Mouse (Mus musculus) heart, adult 2 months (tissue): Measurements from ENCODE around the gene Cpb2. TPM values are rescaled to one million over a fixed set of nuclear protein-coding genes. Genes with fewer than 3 reads are reported as not detected.

Source experiments
- DNase-seq, 2 experiments: peaks; one replicate each; pipeline ENCODE4 v3.0.0; 2021
- H3K27ac ChIP-seq: fragments of 200-600 bp; 2 replicates; pipeline ENCODE4 v1.8.1; 2022
- H3K27me3 ChIP-seq: fragments of 200-500 bp; 2 replicates; pipeline ENCODE4 v1.6.1; 2012; ENCODE audit warnings: mild to moderate bottlenecking, low read length, inconsistent platforms, mixed read lengths; ENCODE audit not compliant: control insufficient read depth, insufficient read depth
- H3K36me3 ChIP-seq: fragments of 200-500 bp; 2 replicates; pipeline ENCODE4 v1.6.1; 2012; ENCODE audit warnings: low read length, inconsistent platforms; ENCODE audit not compliant: control insufficient read depth, insufficient read depth
- H3K4me1 ChIP-seq: fragments of 200-500 bp; 2 replicates; pipeline ENCODE4 v1.6.1; 2011; ENCODE audit warnings: low read length; ENCODE audit not compliant: control insufficient read depth, insufficient read depth
- H3K4me3 ChIP-seq: fragments of 200-600 bp; 2 replicates; pipeline ENCODE4 v1.8.1; 2022
- H3K79me2 ChIP-seq: fragments of 200-500 bp; replicated peaks from 2 replicates; pipeline ENCODE4 v1.6.1; 2012; ENCODE audit warnings: mild to moderate bottlenecking, inconsistent platforms, low read length, moderate library complexity, mixed read lengths; ENCODE audit not compliant: control insufficient read depth, insufficient read depth
- H3K9ac ChIP-seq: fragments of 200-500 bp; 2 replicates; pipeline ENCODE4 v1.6.1; 2012; ENCODE audit warnings: low read depth, mild to moderate bottlenecking, control low read depth, inconsistent platforms, low read length, mixed read lengths
- CTCF ChIP-seq: fragments of 200-600 bp; IDR thresholded peaks from 2 replicates; pipeline ENCODE4 v1.8.1; 2022; ENCODE audit warnings: antibody characterized with exemption, mild to moderate bottlenecking, moderate library complexity
- EP300 ChIP-seq: fragments of 200-500 bp; IDR thresholded peaks from 2 replicates; pipeline ENCODE4 v1.6.1; 2011; ENCODE audit warnings: low read depth, low read length, control low read depth; ENCODE audit not compliant: insufficient read depth
- POLR2A ChIP-seq: fragments of 200-500 bp; IDR thresholded peaks from 2 replicates; pipeline ENCODE4 v1.6.1; 2011; ENCODE audit warnings: mild to moderate bottlenecking, low read depth, low read length, control low read depth; ENCODE audit not compliant: insufficient read depth
- WGBS: fragments of 180-500 bp; shearing (Covaris S2); methylation state at CpG from one replicate; pipeline ENCODE4 v1.1.7; 2018; 5-methylcytosine and 5-hydroxymethylcytosine counted together
- intact Hi-C: fragments of 180-260 bp; cut with DNase I; formaldehyde crosslinking; loops from one replicate; pipeline ENCODE4 v1.15.1; 2025
- polyA plus RNA-seq: library from polyadenylated mRNA; depleted of rRNA; stranded (reverse); fragments of >200 nt; gene quantifications from 2 replicates; pipeline ENCODE4 v1.2.3, GENCODE M21; 2012
- total RNA-seq, 2 experiments: library from RNA; stranded (reverse); gene quantifications; 2 replicates each; pipeline ENCODE4 v1.2.3; 2021

Cpb2 gene
- total and polyA plus RNA-seq, 3 experiments: not detected

GRCm38 (mm10) chr14:75303807-75304206 lies 61.7 kb downstream of the Cpb2 start:
- TF ChIP-seq CTCF (no peak), POLR2A (no peak), EP300 (no peak)
- H3K4me3 ChIP-seq: no peak overlapping the region
- WGBS: 58% methylated on average over 5 of the region's 5 CpGs
- H3K27me3 ChIP-seq: no peaks in the 10 kb centered on the region
- DNase-seq: no peak
- H3K79me2 ChIP-seq: no peaks in the 10 kb centered on the region
- no peak overlapping the region for H3K27ac ChIP-seq
- intact Hi-C loops: no loop called here
- H3K9ac ChIP-seq: no peak overlapping the region
- H3K4me1 ChIP-seq: no peaks in the 10 kb centered on the region
- peaks cover 3% of the 10 kb centered on the region for H3K36me3 ChIP-seq

GRCm38 (mm10) chr14:75307855-75308254 lies 65.8 kb downstream of the Cpb2 start:
- Histone ChIP-seq H3K9ac (no peak overlapping the region), H3K79me2 (no peaks in the 10 kb centered on the region), H3K36me3 (no peaks in the 10 kb centered on the region), H3K4me3 (no peak overlapping the region), H3K4me1 (no peaks in the 10 kb centered on the region), H3K27ac (no peak overlapping the region), H3K27me3 (no peaks in the 10 kb centered on the region)
- intact Hi-C loops: no loop called here
- TF ChIP-seq CTCF: no peak
- no peak for DNase-seq

DNA sequence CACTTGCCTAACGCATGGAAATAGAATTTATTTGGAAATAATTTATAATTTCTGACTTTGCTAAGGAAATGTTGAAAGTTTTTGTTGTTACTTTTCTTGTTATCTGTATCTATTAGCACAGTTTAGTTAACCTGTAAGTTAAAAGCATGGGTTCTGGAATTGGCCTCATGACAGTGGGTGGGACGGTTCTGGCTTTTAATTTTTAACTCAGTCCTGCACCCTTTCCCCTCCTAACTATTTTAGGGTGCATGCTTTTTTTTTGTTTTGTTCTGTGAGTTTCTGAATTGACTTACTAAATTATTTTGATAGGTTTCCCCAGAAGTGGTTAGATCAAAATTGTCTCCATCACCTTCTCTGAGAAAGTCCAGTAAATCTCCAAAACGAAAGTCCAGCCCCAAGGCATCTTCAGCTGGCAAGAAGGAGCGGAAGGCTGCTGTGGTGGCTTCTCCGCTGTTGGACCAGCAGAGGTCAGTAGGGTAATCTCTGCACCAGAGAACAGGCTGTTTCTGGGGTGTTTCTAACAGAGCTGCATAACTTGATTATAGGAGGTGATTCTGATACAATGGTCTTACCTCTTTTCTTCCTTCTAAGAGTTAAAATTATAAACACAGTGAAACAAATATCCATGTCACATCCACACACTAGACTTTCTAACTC lies 67.4 kb downstream of the Cpb2 start:
- H3K27me3 ChIP-seq: no peaks in the 10 kb centered on the region
- no peaks in the 10 kb centered on the region for H3K4me1 ChIP-seq
- H3K79me2 ChIP-seq: no peaks in the 10 kb centered on the region
- intact Hi-C loops: no loop called here
- no peak overlapping the region for H3K4me3 ChIP-seq
- no peak overlapping the region for H3K27ac ChIP-seq
- DNase-seq: no peak
- TF ChIP-seq CTCF: peak; percentile 32
- no peak for TF ChIP-seq EP300
- no peak for TF ChIP-seq POLR2A
- no peaks in the 10 kb centered on the region for H3K36me3 ChIP-seq
- 76% methylated on average over 5 of the region's 5 CpGs for WGBS
- H3K9ac ChIP-seq: no peak overlapping the region

DNA sequence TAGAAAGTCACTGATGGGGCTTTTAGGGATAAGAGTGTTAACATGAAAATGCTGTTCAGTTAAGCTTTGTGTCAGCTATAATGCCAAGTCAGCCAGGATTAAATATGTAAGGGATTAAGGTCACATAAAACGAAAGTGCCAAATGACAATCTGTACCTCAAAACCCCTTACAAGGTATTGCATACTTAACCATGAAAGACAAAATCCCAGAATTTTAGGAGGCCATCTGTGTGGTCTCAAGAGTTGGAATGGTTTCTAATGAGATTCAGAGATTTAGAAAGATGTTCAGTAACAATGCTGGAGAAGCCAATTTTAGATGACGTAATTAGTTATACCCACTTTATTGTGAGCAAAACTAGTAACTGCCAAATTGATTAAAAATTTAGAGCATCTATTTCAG lies 72.4 kb downstream of the Cpb2 start:
- no peak overlapping the region for H3K27ac ChIP-seq
- H3K36me3 ChIP-seq: no peaks in the 10 kb centered on the region
- H3K9ac ChIP-seq: no peak overlapping the region
- H3K27me3 ChIP-seq: no peaks in the 10 kb centered on the region
- no peak for DNase-seq
- no peak for TF ChIP-seq CTCF
- no peak for TF ChIP-seq POLR2A
- no peak overlapping the region for H3K4me3 ChIP-seq
- WGBS: 91% methylated on average over 2 of the region's 2 CpGs
- H3K4me1 ChIP-seq: no peaks in the 10 kb centered on the region
- no peaks in the 10 kb centered on the region for H3K79me2 ChIP-seq
- intact Hi-C loops: no loop called here

- Histone ChIP-seq H3K4me3 (no peak overlapping the region), H3K9ac (no peak overlapping the region), H3K27me3 (no peaks in the 10 kb centered on the region), H3K4me1 (no peaks in the 10 kb centered on the region), H3K79me2 (no peaks in the 10 kb centered on the region), H3K36me3 (no peaks in the 10 kb centered on the region; the same call in 1 of the 2 replicates), H3K27ac (no peak overlapping the region)
- DNase-seq: no peak
- no peak for TF ChIP-seq CTCF
- TF ChIP-seq EP300: no peak
- TF ChIP-seq POLR2A: no peak
- intact Hi-C loops: no loop called here
- 82% methylated on average over 2 of the region's 2 CpGs for WGBS
Measured at GRCm38 (mm10) chr14:75318736-75319135, 76.6 kb downstream of the Cpb2 start.

DNA sequence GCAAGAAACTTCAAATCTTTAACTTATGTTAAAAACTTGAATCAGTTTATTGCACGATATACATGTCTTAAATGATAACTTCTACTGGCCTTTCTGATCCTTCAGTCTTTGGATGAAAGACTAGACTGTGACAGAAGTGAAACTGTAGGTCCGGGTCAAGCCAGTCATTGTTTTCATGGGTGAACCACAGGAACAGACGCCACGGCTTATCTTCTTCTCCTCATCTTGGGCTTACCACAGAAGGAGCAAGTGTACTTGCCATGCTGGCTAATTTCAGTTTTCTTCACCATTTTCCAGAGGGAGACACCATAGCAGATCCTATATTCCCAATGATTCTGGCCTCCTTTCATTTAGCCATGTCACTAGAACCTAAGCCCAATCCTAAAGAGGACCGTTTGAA lies 78.2 kb downstream of the Cpb2 start:
- no peaks in the 10 kb centered on the region for H3K4me1 ChIP-seq
- no peak for TF ChIP-seq POLR2A
- TF ChIP-seq CTCF: no peak
- TF ChIP-seq EP300: no peak
- peaks cover 2% of the 10 kb centered on the region; the same call in 1 of the 2 replicates for H3K36me3 ChIP-seq
- no peak for DNase-seq
- no peak overlapping the region for H3K4me3 ChIP-seq
- no peak overlapping the region for H3K9ac ChIP-seq
- no peaks in the 10 kb centered on the region for H3K79me2 ChIP-seq
- no peaks in the 10 kb centered on the region for H3K27me3 ChIP-seq
- WGBS: 73% methylated on average over 5 of the region's 5 CpGs
- intact Hi-C loops: no loop called here
- no peak overlapping the region for H3K27ac ChIP-seq

- intact Hi-C loops: no loop called here
- no peaks in the 10 kb centered on the region for H3K79me2 ChIP-seq
- no peaks in the 10 kb centered on the region for H3K4me1 ChIP-seq
- no peak for DNase-seq
- H3K4me3 ChIP-seq: no peak overlapping the region
- peaks cover 2% of the 10 kb centered on the region; the same call in 1 of the 2 replicates for H3K36me3 ChIP-seq
- H3K27ac ChIP-seq: no peak overlapping the region
- H3K9ac ChIP-seq: no peak overlapping the region
- no peaks in the 10 kb centered on the region for H3K27me3 ChIP-seq
- 97% methylated on average over 32 of the region's 32 CpGs for WGBS
- TF ChIP-seq EP300 (no peak), POLR2A (no peak), CTCF (no peak)
Measured at GRCm38 (mm10) chr14:75323354-75323753, 81.3 kb downstream of the Cpb2 start.
